Mouse (Mus musculus) lung, adult 2 months (tissue): ENCODE results near the gene Slco3a1.

Source experiments
- CTCF ChIP-seq: fragments of 200-500 bp; IDR thresholded peaks from 2 replicates; pipeline ENCODE4 v1.5.1; 2011; ENCODE audit warnings: mild to moderate bottlenecking, low read length, control low read depth; ENCODE audit not compliant: insufficient read depth
- POLR2A ChIP-seq: fragments of 200-500 bp; IDR thresholded peaks from 2 replicates; pipeline ENCODE4 v1.6.1; 2011; ENCODE audit warnings: low read depth, mild to moderate bottlenecking, control low read depth, low read length, borderline replicate concordance; ENCODE audit errors: extremely low read depth

GRCm38 (mm10) chr7:74419706-74420105 lies 134.9 kb downstream of the Slco3a1 start:
- TF ChIP-seq CTCF (no peak), POLR2A (no peak)
